Mouse (Mus musculus): ENCODE measurements at regions not wholly inside any gene's neighbourhood (a gene's known extent, or its start where the extent isn't known, plus 50 kb on each side); places are given as distances from the start of the nearest gene placed in this dataset.
"Not testable (repeated sequence)": the region's sequence is repeated elsewhere in the genome, so short reads cannot be mapped to it uniquely, and the experiment has no call there.

DNA sequence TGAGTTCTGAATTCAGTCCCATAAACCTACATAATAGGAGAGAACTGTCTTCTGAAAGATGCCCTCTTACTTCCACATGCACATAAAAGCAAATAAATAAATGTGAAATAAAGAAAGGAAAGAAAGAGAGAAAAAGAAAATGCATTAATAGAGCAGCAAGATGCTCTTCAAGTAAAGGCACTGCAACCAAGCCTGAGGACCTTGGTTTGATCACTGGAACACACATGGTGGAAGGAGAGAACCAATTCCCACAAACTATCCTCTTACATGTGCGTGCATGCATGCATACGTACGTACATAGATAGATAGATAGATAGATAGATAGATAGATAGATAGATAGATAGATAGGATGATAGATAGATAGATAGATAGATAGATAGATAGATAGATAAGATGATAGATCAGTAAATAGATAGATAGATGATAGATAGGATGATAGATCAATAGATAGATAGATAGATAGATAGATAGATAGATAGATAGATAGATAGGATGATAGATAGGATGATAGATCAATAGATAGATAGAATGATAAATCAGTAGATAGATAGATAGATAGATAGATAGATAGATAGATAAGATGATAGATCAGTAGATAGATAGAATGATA lies 83.5 kb upstream of the Rbbp6 start:
- peak; percentile 68; the same call in 1 of the 2 replicates for TF ChIP-seq GATA1 (IDR thresholded peaks at IDR 0.05; ENCODE audit: low read depth, low read length)
- H3K27ac ChIP-seq (ENCODE audit: control insufficient read depth, low read depth, low read length); H3K36me3 ChIP-seq (ENCODE audit: control insufficient read depth in 1 of 2, insufficient read depth in 2 of 2, low read length in 2 of 2); H3K4me1 ChIP-seq (ENCODE audit: control insufficient read depth in 1 of 2, insufficient read depth in 2 of 2, low read length in 2 of 2); H3K79me2 ChIP-seq (ENCODE audit: control insufficient read depth, insufficient read depth, low read length, poor library complexity); H3K4me3 ChIP-seq (ENCODE audit: control insufficient read depth in 1 of 2, insufficient read depth in 1 of 2, low read depth in 2 of 2, low read length in 2 of 2); H3K9ac ChIP-seq (ENCODE audit: control insufficient read depth, low read depth, low read length, poor library complexity, severe bottlenecking); H3K9me3 ChIP-seq (replicated peaks; ENCODE audit: insufficient read depth, low read length); H3K27me3 ChIP-seq (ENCODE audit: control insufficient read depth in 1 of 2, insufficient read depth in 2 of 2, low read length in 2 of 2): not testable (repeated sequence)
- DNase-seq (ENCODE audit: low read depth, low spot score) = peak; percentile 62

DNA sequence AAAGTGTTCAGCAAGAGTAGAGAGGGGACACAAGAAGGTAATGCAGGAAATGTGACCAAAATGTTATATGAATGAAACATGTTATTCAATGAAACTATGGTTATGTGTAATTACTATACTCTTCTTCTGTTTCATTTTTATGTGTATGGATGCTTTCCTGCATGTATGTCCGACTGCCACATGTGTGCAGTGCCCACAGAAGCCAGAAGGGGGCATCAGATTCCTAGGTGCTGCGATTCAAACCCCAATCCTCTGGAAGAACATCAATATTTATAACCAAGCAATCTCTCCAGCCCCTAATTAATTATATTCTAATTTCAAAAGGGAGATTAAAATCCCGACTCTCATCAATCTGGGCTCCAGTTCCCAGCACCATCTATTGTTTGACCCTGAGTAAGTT lies 78.7 kb upstream of the Rbbp6 start:
- H3K9me3 ChIP-seq (replicated peaks; ENCODE audit: insufficient read depth, low read length) = no peaks in the 10 kb centered on the region
- no peak overlapping the region for H3K9ac ChIP-seq (ENCODE audit: control insufficient read depth, low read depth, low read length, poor library complexity, severe bottlenecking)
- H3K27ac ChIP-seq (ENCODE audit: control insufficient read depth, low read depth, low read length) = no peak overlapping the region
- no peak overlapping the region for H3K4me3 ChIP-seq (ENCODE audit: control insufficient read depth in 1 of 2, insufficient read depth in 1 of 2, low read depth in 2 of 2, low read length in 2 of 2)
- no peaks in the 10 kb centered on the region for H3K36me3 ChIP-seq (ENCODE audit: control insufficient read depth in 1 of 2, insufficient read depth in 2 of 2, low read length in 2 of 2)
- TF ChIP-seq SMC3 (IDR thresholded peaks at IDR 0.05; ENCODE audit: low read depth, low read length) (0 out of 2 replicates have a peak, but pooled peaks have one; percentile 3), TBP (IDR thresholded peaks at IDR 0.05; ENCODE audit: low read depth, low read length) (no peak), E2F4 (IDR thresholded peaks at IDR 0.05; ENCODE audit: borderline replicate concordance, low read depth, low read length) (no peak), SIN3A (IDR thresholded peaks at IDR 0.05; ENCODE audit: low read length) (no peak), CTCF (IDR thresholded peaks at IDR 0.05 in 2 of 3, conservative IDR thresholded peaks at IDR 0.05 in 1 of 3; ENCODE audit: control insufficient read depth in 1 of 3, insufficient read depth in 1 of 3, low read depth in 2 of 3, low read length in 3 of 3, poor library complexity in 1 of 3, severe bottlenecking in 1 of 3) (peak; percentile 6 to 34 (median 14); a peak in 2 of 6 replicates)
- H3K79me2 ChIP-seq (ENCODE audit: control insufficient read depth, insufficient read depth, low read length, poor library complexity) = no peaks in the 10 kb centered on the region
- no peaks in the 10 kb centered on the region; a peak in 1 of 4 replicates for H3K27me3 ChIP-seq (ENCODE audit: control insufficient read depth in 1 of 2, insufficient read depth in 2 of 2, low read length in 2 of 2)
- DNase-seq (ENCODE audit: low read depth, low spot score) = no peak
- no peaks in the 10 kb centered on the region for H3K4me1 ChIP-seq (ENCODE audit: control insufficient read depth in 1 of 2, insufficient read depth in 2 of 2, low read length in 2 of 2)

DNA sequence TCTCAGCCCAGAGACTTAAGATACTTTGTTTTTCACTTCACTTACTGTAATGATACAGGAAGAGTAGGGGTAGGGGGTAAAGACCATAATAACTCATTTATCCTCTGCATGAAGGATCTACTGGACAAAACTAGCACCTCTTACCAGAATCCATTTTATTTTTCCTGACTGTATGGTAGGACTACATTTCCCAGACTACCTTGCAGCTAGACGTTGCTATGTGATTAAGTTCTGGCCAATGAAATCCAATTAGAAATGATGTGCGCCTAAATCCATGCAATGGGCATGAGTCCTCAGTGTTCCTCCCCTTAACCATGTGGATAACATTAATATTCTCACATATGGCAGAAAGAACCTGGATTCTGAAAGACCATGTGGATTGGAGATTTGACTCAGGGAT lies 68.3 kb upstream of the Rbbp6 start:
- Histone ChIP-seq H3K4me1 (ENCODE audit: control insufficient read depth in 1 of 2, insufficient read depth in 2 of 2, low read length in 2 of 2) (no peaks in the 10 kb centered on the region), H3K27me3 (ENCODE audit: control insufficient read depth in 1 of 2, insufficient read depth in 2 of 2, low read length in 2 of 2) (no peaks in the 10 kb centered on the region), H3K79me2 (ENCODE audit: control insufficient read depth, insufficient read depth, low read length, poor library complexity) (no peaks in the 10 kb centered on the region), H3K4me3 (ENCODE audit: control insufficient read depth in 1 of 2, insufficient read depth in 1 of 2, low read depth in 2 of 2, low read length in 2 of 2) (no peak overlapping the region), H3K9me3 (replicated peaks; ENCODE audit: insufficient read depth, low read length) (no peaks in the 10 kb centered on the region), H3K27ac (ENCODE audit: control insufficient read depth, low read depth, low read length) (no peak overlapping the region), H3K9ac (ENCODE audit: control insufficient read depth, low read depth, low read length, poor library complexity, severe bottlenecking) (no peak overlapping the region), H3K36me3 (ENCODE audit: control insufficient read depth in 1 of 2, insufficient read depth in 2 of 2, low read length in 2 of 2) (no peaks in the 10 kb centered on the region)
- TF ChIP-seq BHLHE40 (IDR thresholded peaks at IDR 0.05; ENCODE audit: borderline replicate concordance, low read depth, low read length) = no peak
- no peak for TF ChIP-seq CHD2 (IDR thresholded peaks at IDR 0.05; ENCODE audit: low read length)
- no peak for TF ChIP-seq ETS1 (IDR thresholded peaks at IDR 0.05; ENCODE audit: low read depth, low read length)
- TF ChIP-seq MXI1 (IDR thresholded peaks at IDR 0.05; ENCODE audit: low read depth, low read length) = no peak
- TF ChIP-seq UBTF (IDR thresholded peaks at IDR 0.05; ENCODE audit: borderline replicate concordance, insufficient read depth, low read depth, low read length) = no peak
- no peak for TF ChIP-seq TAL1 (IDR thresholded peaks at IDR 0.05; ENCODE audit: low read length)
- no peak for DNase-seq (ENCODE audit: low read depth, low spot score)
